Mouse (Mus musculus) erythroblast, embryonic 14.5 days (primary cell): ENCODE data around the gene Btbd9.

Source experiments
- GATA1 ChIP-seq: IDR thresholded peaks from 2 replicates; pipeline ENCODE4 v1.6.1; 2012; ENCODE audit warnings: low read length, inconsistent platforms, mixed read lengths
- TAL1 ChIP-seq: IDR thresholded peaks from 3 replicates; pipeline ENCODE4 v1.6.1; 2012; ENCODE audit warnings: low read length, inconsistent platforms, mixed read lengths

- TF ChIP-seq GATA1 (no peak), TAL1 (no peak)
Measured at GRCm38 (mm10) chr17:30221677-30222076, 354.6 kb downstream of the Btbd9 start.
